Mouse (Mus musculus) testis, postnatal 10 days (tissue): ENCODE data around the gene Mgat5.

Experiments
- DNase-seq: peaks from one replicate; pipeline ENCODE4 v3.0.0; 2021; ENCODE audit warnings: low spot score

Mgat5 gene

DNA sequence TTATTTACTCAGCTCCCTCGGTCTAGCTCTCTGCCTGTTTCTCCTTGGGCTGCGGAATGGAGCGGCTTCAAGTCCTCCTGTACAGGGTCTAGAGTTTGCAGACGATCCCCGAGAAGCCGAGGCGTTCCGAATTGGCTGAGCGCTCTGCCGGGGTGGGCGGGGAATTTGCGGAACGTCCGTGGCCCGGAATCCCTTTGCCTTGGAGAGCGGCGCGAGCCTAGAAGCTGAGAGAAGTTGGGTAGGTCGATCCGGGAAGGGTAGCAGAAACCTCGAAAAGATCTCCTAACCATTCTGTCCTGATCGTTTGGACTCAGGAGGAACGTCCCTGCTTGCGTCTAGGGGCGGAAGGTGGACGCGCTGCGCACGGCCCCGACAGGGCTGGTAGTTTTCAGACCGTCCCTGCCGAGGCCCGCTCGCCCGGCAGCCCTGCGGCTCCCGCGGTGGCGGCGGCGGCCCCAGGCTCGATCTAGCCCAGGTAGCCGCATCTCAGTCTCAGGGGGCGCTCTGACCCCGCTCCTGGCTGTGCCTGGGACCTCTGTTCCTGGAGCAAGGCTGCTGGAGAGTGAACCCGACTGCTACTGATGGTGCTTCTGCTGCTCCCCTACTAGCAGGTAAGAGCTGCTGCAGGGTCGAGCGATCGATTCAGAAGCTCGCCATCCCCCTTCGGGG is at the start of gene Mgat5:
TSS of gene Mgat5 (plus strand) at position 199 of the 669 bp plus-strand sequence.
- peak; percentile 92 for DNase-seq

GRCm38 (mm10) chr1:127160118-127160760 is 44.6 kb upstream of the Mgat5 start:
- no peak for DNase-seq

DNA sequence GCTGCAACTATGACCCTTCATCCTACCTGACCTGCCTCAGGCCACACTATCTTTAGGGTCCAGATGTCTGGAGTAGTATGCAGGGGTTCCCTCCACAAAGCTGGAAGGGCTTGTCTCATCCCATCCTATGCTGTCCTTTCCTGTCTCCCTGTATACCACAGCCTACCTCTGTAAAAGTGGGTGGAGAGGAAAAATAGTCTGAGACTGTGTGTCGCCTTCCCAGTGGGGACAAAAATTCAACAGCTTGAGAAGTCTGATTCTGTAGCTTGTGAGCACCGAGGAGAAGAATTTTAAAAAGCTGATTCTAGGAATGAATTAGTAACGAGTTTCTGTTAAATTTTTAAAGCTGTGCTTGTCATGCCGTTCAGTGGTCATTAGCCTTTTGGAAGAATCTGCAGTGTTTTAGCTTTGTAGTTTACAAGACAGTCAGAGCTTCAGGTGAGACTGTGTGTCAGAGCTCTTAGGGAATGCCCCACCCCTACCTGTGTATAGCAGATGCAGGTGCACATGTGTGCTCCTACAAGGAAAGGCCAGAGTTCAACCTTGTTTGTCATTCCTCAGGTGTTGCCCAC is 40.1 kb upstream of the Mgat5 start:
- no peak for DNase-seq

DNA sequence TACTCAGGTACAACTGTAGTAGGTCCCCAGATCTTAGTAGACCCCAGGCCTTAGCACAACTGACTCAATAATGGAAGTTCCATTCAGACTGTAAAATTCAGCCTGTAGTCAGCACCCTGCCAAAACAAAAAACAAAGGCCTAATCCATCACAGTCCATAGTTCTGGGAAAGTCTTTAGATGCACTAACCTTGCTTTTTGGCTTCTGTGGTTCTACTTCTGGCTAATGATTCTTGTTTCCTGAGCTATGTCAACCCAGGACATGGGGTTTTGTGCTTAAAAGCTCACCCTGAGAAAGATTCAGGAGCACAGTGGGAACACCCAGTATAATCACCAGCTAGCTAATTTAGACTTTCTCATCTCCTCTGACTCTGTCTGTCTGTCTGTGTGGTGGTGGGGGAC is 38.3 kb upstream of the Mgat5 start:
- DNase-seq: no peak

DNA sequence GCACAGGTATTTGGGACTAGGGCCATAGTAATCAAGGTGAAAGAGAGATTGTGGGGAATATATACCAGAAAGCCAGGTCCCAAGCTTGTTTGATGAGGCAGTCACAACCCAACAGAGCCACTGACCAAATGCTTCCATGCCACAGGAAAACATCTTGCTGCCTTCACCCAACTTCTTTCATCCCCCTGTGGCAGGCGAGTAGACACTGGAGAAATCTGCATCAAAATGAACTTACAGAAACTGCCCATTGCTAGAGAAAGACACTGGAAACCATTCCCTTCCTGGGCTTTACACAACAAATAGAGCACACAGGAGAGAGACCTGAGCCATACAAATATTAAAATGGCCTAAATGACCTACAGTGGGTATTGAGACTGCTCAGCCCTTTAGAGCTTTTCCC is 37.2 kb upstream of the Mgat5 start:
- DNase-seq: no peak

DNA sequence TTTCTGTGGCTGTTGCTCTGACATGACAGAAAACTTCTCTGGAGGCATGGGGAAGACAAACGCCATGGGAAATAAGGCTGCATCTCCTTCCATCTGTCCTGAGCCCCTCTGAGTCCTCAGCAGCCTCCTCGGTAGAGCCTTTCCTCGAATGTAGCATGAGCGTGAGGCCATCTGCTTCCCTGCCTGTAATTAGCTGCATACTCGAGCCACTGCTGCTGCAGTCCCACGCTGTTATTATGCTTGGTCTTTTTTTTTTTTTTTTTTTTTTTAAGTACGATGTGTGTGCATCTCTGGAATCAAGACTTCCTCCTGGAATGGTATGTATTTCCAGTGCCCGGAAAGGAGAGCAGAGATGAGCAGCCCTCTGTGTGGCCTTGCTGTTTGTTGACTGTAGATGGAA is 36.6 kb upstream of the Mgat5 start:
- DNase-seq: no peak

GRCm38 (mm10) chr1:127169516-127169915 is 35.3 kb upstream of the Mgat5 start:
- no peak for DNase-seq

DNA sequence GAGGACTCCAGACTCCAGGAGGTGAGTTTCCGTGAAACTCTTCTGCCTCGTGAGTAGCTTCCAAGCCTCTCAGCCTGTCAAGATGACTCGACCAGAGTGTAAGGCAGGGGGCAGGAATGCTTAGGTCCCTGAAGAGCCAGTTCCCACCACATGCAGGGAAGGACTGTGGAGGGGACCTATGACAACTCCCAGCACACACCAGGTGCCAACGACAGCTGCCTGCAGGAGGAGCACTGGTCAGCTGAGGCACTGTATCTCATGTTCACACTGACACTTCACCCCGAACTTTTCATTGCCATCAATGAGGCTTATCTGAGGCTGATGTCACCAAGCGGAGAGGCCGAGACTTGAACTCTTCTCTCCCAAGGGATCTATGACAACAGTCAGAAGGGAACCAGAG is 33.5 kb upstream of the Mgat5 start:
- DNase-seq: no peak

- no peak for DNase-seq
Measured at GRCm38 (mm10) chr1:127173448-127173847, 31.4 kb upstream of the Mgat5 start.

GRCm38 (mm10) chr1:127192396-127192795 is 12.4 kb upstream of the Mgat5 start:
- DNase-seq: no peak

GRCm38 (mm10) chr1:127199186-127199585 is 5.6 kb upstream of the Mgat5 start:
- DNase-seq: no peak

- no peak for DNase-seq
Measured at GRCm38 (mm10) chr1:127202360-127202759, 2.5 kb upstream of the Mgat5 start.

- peak; percentile 51 for DNase-seq
Measured at GRCm38 (mm10) chr1:127203231-127203764, 1.5 kb upstream of the Mgat5 start.

DNA sequence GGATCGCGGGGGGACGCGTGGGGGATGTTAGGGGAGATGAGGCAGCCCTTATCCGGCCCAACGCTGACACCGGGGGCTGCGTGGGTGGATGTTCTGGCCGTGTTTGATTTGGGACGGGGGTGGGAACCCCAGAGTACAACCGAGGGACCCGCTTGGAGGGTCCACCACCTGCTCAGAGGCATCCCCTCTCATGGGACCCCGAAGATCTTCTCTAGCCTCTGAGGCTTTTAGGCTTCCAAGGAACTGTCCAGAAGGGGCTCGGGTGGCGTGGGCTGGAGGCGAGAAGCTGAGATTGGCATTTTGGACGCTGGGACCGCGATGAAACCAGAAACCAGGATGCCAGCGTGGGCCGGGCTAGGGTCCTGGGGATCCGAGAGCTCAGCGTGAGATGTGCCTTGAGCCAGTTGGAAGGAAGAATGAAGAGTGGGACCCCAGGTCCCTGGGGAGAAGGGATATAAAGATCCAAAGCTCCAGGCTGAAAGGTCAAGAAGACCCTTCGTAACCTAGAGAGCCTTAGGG is 745 bp downstream of the Mgat5 start:
- peak; percentile 48 for DNase-seq

GRCm38 (mm10) chr1:127206020-127206641 is 1.3 kb downstream of the Mgat5 start:
- DNase-seq: peak; percentile 59

DNA sequence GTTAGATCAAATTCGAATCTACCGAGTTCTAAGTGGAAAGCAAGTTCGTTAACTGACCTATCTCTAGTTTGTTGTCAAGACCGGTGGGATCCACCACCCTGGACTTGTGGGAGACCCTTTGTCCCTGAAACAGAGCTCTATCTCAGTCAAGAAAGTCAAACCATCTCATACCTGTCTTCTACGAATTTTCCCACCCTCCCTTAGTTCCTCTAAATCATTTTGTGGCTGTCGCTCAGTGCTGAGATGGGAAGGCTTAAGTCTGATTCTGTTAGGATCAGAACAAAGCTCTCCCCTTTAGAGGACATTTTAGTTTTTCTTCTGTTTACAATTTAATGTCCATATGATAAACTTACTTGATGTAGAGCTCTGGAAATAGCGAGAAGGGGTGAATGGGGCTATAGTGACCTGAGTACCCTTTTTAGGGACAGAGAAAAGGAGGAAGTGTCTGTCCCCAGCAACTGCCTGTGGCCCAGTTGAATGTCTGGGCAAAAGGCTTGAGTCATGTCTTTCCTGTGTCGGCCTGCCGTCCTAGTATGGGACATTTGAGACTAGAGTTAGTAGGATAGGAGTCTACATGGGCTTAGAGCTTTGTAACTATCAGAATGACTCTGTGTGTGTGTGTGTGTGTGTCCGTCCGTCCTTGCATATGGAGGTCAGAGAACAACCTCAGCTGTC is 2.2 kb downstream of the Mgat5 start:
- no peak for DNase-seq

GRCm38 (mm10) chr1:127208167-127208566 is 3.4 kb downstream of the Mgat5 start:
- no peak for DNase-seq

GRCm38 (mm10) chr1:127212812-127213211 is 8.0 kb downstream of the Mgat5 start:
- no peak for DNase-seq

GRCm38 (mm10) chr1:127213434-127213833 is 8.6 kb downstream of the Mgat5 start:
- no peak for DNase-seq

- DNase-seq: no peak
Measured at GRCm38 (mm10) chr1:127214585-127215232, 9.9 kb downstream of the Mgat5 start.

GRCm38 (mm10) chr1:127216979-127217378 is 12.2 kb downstream of the Mgat5 start:
- DNase-seq: no peak
